Mouse (Mus musculus): ENCODE measurements around the gene Rbfox1. TPM values are rescaled to one million over a fixed set of nuclear protein-coding genes. Genes with fewer than 3 reads are reported as not detected.

Rbfox1 gene
- polyA plus RNA-seq, 1 experiment = 142 TPM

- Histone ChIP-seq H3K27ac (ENCODE audit: insufficient read depth, low read length) (no peak overlapping the region), H3K4me3 (ENCODE audit: insufficient read depth, low read length) (no peak overlapping the region), H3K4me1 (ENCODE audit: control insufficient read depth, insufficient read depth, low read length) (peaks cover 8% of the 10 kb centered on the region)
- TF ChIP-seq POLR2A (IDR thresholded peaks at IDR 0.05; ENCODE audit: extremely low read depth, insufficient read depth, low read length) = no peak
- no peak for TF ChIP-seq CTCF (IDR thresholded peaks at IDR 0.05; ENCODE audit: extremely low read depth, insufficient read depth, low read length)
These were observed 1254.3 kb downstream of the Rbfox1 start for GRCm38 (mm10) chr16:7139480-7139879.

- TF ChIP-seq CTCF (IDR thresholded peaks at IDR 0.05; ENCODE audit: extremely low read depth, insufficient read depth, low read length) = no peak
- no peak for TF ChIP-seq POLR2A (IDR thresholded peaks at IDR 0.05; ENCODE audit: extremely low read depth, insufficient read depth, low read length)
- H3K27ac ChIP-seq (ENCODE audit: insufficient read depth, low read length) = no peak overlapping the region
- H3K4me1 ChIP-seq (ENCODE audit: control insufficient read depth, insufficient read depth, low read length) = peaks cover 10% of the 10 kb centered on the region
- H3K4me3 ChIP-seq (ENCODE audit: insufficient read depth, low read length) = no peak overlapping the region
These were observed 1255.8 kb downstream of the Rbfox1 start for GRCm38 (mm10) chr16:7140909-7141308.

- peaks cover 10% of the 10 kb centered on the region for H3K4me1 ChIP-seq (ENCODE audit: control insufficient read depth, insufficient read depth, low read length)
- no peak overlapping the region for H3K4me3 ChIP-seq (ENCODE audit: insufficient read depth, low read length)
- no peak overlapping the region for H3K27ac ChIP-seq (ENCODE audit: insufficient read depth, low read length)
- no peak for TF ChIP-seq POLR2A (IDR thresholded peaks at IDR 0.05; ENCODE audit: extremely low read depth, insufficient read depth, low read length)
- no peak for TF ChIP-seq CTCF (IDR thresholded peaks at IDR 0.05; ENCODE audit: extremely low read depth, insufficient read depth, low read length)
These were observed 1260.3 kb downstream of the Rbfox1 start for GRCm38 (mm10) chr16:7145505-7145904.

- Histone ChIP-seq H3K4me1 (ENCODE audit: control insufficient read depth, insufficient read depth, low read length) (peaks cover 10% of the 10 kb centered on the region; the same call in 1 of the 2 replicates), H3K4me3 (ENCODE audit: insufficient read depth, low read length) (no peak overlapping the region), H3K27ac (ENCODE audit: insufficient read depth, low read length) (no peak overlapping the region)
- TF ChIP-seq CTCF (IDR thresholded peaks at IDR 0.05; ENCODE audit: extremely low read depth, insufficient read depth, low read length) = no peak
These were observed 1261.3 kb downstream of the Rbfox1 start for GRCm38 (mm10) chr16:7146454-7146853.

GRCm38 (mm10) chr16:7147884-7148283 is 1262.7 kb downstream of the Rbfox1 start:
- no peak overlapping the region for H3K27ac ChIP-seq (ENCODE audit: insufficient read depth, low read length)
- H3K4me3 ChIP-seq (ENCODE audit: insufficient read depth, low read length) = no peak overlapping the region
- peaks cover 10% of the 10 kb centered on the region; the same call in 1 of the 2 replicates for H3K4me1 ChIP-seq (ENCODE audit: control insufficient read depth, insufficient read depth, low read length)
- no peak for TF ChIP-seq POLR2A (IDR thresholded peaks at IDR 0.05; ENCODE audit: extremely low read depth, insufficient read depth, low read length)
- TF ChIP-seq CTCF (IDR thresholded peaks at IDR 0.05; ENCODE audit: extremely low read depth, insufficient read depth, low read length) = no peak

- H3K27ac ChIP-seq (ENCODE audit: insufficient read depth, low read length) = no peak overlapping the region
- no peak overlapping the region for H3K4me3 ChIP-seq (ENCODE audit: insufficient read depth, low read length)
- H3K4me1 ChIP-seq (ENCODE audit: control insufficient read depth, insufficient read depth, low read length) = peaks cover 10% of the 10 kb centered on the region; the same call in 1 of the 2 replicates
- TF ChIP-seq POLR2A (IDR thresholded peaks at IDR 0.05; ENCODE audit: extremely low read depth, insufficient read depth, low read length) = no peak
- TF ChIP-seq CTCF (IDR thresholded peaks at IDR 0.05; ENCODE audit: extremely low read depth, insufficient read depth, low read length) = no peak
These were observed 1264.1 kb downstream of the Rbfox1 start for GRCm38 (mm10) chr16:7149106-7149899.

GRCm38 (mm10) chr16:7150201-7150791 is 1265.1 kb downstream of the Rbfox1 start:
- no peak for TF ChIP-seq CTCF (IDR thresholded peaks at IDR 0.05; ENCODE audit: extremely low read depth, insufficient read depth, low read length)
- no peak for TF ChIP-seq POLR2A (IDR thresholded peaks at IDR 0.05; ENCODE audit: extremely low read depth, insufficient read depth, low read length)
- no peak overlapping the region for H3K27ac ChIP-seq (ENCODE audit: insufficient read depth, low read length)
- no peak overlapping the region; the same call in 1 of the 2 replicates for H3K4me3 ChIP-seq (ENCODE audit: insufficient read depth, low read length)
- H3K4me1 ChIP-seq (ENCODE audit: control insufficient read depth, insufficient read depth, low read length) = peaks cover 10% of the 10 kb centered on the region; the same call in 1 of the 2 replicates

- H3K4me3 ChIP-seq (ENCODE audit: insufficient read depth, low read length) = no peak overlapping the region
- TF ChIP-seq POLR2A (IDR thresholded peaks at IDR 0.05; ENCODE audit: extremely low read depth, insufficient read depth, low read length) = no peak
- no peak for TF ChIP-seq CTCF (IDR thresholded peaks at IDR 0.05; ENCODE audit: extremely low read depth, insufficient read depth, low read length)
- H3K27ac ChIP-seq (ENCODE audit: insufficient read depth, low read length) = no peak overlapping the region
- H3K4me1 ChIP-seq (ENCODE audit: control insufficient read depth, insufficient read depth, low read length) = peaks cover 7% of the 10 kb centered on the region; the same call in 1 of the 2 replicates
These were observed 1267.2 kb downstream of the Rbfox1 start for GRCm38 (mm10) chr16:7152401-7152800.

- H3K4me3 ChIP-seq (ENCODE audit: insufficient read depth, low read length) = no peak overlapping the region
- no peak for TF ChIP-seq CTCF (IDR thresholded peaks at IDR 0.05; ENCODE audit: extremely low read depth, insufficient read depth, low read length)
- TF ChIP-seq POLR2A (IDR thresholded peaks at IDR 0.05; ENCODE audit: extremely low read depth, insufficient read depth, low read length) = no peak
- H3K27ac ChIP-seq (ENCODE audit: insufficient read depth, low read length) = no peak overlapping the region
- H3K4me1 ChIP-seq (ENCODE audit: control insufficient read depth, insufficient read depth, low read length) = peaks cover 11% of the 10 kb centered on the region; the same call in 1 of the 2 replicates
These were observed 1269.5 kb downstream of the Rbfox1 start for GRCm38 (mm10) chr16:7154671-7155070.

Data from cortical plate, adult 2 months (tissue).